Mouse (Mus musculus) kidney, postnatal 36 days (tissue): ENCODE data around the gene Rab11fip3.
"Not testable (repeated sequence)": the region's sequence is repeated elsewhere in the genome, so short reads cannot be mapped to it uniquely, and the experiment has no call there.

Source experiments
- DNase-seq, 2 experiments: peaks; one replicate each; pipeline ENCODE4 v3.0.0; 2021 to 2022; ENCODE audit warnings: mixed read lengths in 2 of 2

Gene Rab11fip3

DNA sequence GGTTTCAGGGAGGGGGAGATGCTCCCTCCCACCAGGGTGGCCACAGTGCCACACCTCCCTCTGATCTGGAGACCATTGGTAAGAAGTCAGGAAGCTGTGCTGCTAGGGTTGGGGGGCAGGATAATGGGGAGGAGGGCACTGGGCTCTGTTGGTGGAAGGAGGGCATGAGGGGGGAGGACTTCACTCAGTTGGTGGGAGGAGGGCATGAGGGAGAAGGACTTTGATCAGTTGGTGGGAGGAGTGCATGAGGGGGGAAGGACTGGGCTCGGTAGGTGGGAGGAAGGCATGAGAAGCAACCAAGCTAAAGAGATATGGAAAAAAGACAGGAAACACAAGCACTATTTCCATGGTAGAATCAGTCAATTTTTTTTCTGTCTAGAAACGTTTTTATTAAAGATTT, 11.5 kb upstream of the Rab11fip3 start:
- DNase-seq, result no peak

- no peak for DNase-seq
These were observed 9.5 kb upstream of the Rab11fip3 start for GRCm38 (mm10) chr17:26078851-26079250.

GRCm38 (mm10) chr17:26075246-26075645, 5.9 kb upstream of the Rab11fip3 start:
- DNase-seq, result no peak

DNA sequence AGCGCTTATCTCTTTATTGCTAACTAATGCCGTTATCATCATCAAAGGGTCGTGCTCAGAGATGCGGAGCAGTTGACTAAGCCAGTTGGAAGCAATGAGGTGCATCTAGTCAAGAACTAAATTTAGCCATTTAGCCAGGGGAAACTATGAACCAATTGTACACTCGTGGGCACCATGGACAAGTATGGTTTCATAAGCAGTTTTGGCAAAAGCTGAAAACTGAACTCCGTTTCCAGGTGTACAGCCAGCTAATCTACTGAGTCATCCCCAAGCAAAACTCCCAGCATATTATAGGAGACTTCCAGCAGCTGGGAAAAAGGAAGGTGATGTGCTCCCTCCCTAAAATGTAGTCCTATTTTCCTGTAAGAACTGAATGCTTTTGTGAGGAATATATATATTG, 781 bp upstream of the Rab11fip3 start:
- DNase-seq, result no peak

- peak in 1 of 2 experiments; percentile 32 for DNase-seq
These were observed 1.1 kb downstream of the Rab11fip3 start for GRCm38 (mm10) chr17:26068024-26068830.

DNA sequence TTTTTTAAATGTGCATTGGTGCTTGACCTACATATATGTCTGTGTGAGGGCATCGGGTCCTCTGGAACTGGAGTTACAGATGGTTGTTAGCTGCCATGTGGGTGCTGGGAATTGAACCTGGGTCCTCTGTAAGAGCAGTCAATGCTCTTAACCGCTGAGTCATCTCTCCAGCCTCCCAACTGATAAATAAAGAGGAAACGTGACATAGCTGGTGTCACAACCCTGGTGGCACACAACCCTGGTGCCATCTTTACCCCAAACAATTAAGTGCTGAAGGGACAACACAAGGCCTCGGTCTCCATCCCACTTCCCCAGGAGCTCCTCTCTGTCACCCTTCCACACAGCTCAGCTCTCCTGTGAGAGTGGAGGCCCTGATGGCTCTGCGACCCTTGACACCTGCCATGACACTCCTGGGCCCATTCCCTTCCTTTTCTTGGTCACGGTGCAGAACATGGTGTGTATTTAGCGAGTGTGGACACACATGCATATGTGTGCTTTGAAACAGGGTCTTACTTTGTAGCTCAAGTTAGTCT, 2.8 kb downstream of the Rab11fip3 start:
- DNase-seq, result no peak

DNA sequence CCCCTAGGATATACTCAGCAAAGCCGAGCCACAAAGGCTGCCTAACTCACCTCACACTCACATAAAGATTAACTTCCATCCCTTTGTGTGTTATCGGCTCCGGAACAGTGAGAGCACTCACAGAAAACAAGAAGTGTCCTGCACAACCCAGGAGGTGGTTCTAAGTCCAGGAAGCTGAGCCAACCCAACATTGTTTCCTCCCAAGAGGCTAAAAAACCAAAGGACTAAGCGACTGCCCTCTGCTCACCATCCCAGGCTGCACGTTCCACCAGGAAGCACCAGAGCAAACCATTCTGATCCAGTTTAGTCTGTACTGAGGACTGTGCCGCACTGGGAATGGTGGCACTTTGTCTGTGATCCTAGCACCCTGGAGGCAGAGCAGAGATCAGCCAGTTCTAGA, 4.4 kb downstream of the Rab11fip3 start:
- peak; percentile 39 to 53 for DNase-seq

DNA sequence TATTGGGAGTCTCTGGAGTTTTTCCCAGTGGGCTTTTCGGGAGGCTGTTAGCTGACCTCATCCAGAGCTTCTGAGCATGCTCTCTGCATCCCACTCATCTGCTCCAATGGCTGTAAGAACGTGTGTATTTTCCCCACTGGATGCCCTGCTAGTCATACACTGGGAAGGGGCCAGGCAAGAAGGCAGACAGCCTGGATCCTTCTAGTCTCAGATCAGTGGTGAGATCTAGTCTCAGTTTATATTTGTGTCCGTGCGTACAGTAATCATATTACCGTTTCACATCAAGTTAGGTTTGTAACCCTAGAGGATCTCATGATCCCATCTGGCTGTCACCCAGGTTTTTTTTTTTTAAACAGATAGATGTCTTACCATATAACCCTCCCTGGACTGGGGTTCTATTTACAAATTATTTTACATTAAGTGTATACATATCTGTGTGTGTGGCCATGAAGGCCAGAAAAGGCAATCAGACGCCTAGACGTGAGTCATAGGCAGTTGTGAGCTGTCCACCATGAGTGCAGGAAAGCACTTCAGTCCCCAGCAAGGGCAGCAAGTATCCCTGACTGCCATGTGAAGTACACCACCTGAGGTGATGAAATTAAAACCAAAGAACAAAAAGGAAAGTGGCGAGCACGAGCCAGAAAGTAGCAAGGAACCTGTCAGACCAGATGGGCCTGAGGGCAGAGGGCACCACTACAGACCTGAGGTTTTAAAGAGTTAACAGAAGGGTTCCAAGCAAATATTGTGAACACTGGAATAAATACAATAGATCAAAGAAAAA, 11.4 kb downstream of the Rab11fip3 start:
- DNase-seq, result no peak

DNA sequence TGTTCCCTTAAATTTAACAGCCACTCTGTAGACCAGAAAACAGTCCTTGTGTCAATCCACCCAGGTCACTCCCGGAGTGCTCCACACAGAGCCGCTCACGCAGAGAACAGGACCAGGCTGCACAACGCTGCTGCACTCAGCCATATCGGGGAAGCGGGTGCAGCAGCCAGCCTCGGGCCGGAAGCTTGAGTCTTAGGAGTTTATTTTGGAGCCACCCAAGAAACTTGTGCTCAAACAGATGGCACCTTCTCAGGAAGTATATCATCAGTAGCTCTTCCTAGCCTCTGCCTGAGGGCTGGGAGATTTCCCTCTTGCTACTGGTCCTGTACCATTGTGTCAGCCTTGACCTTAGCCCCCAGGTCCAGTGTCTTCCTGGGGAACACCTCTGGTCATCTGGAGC, 12.1 kb downstream of the Rab11fip3 start:
- DNase-seq, result no peak

DNA sequence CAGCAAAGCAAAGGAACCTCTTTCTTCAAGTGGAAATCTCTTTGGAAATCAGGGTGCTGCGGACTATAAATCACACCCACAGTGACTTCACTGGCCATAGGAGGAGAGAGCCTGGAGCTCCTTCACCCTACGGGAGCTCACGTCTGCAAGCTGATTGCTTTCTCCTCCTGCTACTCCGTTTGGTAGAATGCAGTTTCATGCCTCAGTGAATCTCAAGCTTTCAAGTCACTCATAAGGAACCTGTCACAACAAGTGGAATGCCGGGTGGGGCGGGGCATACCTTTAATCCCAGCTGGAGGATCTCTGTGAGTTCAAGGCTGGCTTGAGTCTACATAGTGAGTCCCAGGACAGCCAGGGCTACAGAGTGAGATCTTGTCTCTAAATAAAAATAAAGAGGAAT, 14.2 kb downstream of the Rab11fip3 start:
- peak; percentile 64 to 66 for DNase-seq

DNA sequence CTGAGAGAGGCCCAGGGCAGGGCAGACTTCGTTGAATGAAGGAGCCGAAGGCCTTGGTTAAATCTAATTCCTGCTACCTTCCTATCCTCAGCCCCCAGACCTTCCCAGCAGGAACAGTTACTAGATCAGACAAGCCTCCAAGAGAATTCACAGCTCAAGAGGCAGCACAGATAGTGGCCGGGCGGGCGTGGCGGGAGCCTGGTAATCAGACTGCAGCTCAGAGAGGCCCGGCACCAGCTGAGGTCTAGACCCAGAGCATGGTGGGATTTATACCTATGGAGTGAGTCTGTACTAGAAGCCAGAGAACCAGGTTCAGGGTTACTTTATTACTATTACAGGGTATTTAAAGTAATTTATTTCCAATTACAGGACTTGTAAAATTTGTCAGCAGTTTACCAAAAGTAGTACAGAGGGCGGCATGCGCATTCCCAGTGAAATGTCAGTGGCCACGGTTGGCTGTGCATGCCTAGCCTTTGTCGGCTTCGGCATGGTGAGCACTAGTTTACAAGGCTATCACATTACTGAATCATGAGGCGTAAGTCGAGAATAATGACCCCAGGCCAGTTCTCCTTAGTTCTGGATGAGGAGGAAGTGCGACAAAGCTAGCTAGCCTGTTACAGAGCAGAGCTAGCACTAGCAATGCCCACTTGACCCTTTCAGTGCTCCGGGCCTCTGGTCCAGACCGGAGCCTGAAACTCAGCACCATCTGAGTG, 15.1 kb downstream of the Rab11fip3 start:
- DNase-seq, result peak; percentile 63 to 73

DNA sequence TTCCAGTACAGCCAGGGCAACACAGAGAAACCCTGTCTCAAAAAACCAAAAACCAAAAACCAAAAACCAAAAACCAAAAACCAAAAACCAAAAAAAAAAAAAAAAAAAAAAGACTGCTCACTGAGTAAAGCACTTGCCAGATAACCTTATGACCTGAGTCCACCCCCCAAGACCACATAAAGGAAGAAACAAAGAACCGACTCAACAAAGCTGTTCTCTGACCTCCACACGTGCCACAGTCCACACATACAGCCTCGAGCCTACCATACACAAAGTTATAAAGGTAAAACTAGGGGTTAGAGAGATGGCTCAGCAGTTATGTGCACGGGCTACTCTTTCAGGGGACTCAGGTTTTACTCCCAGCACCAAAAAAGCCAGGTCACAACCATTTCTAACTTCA, 16.6 kb downstream of the Rab11fip3 start:
- no peak for DNase-seq

DNA sequence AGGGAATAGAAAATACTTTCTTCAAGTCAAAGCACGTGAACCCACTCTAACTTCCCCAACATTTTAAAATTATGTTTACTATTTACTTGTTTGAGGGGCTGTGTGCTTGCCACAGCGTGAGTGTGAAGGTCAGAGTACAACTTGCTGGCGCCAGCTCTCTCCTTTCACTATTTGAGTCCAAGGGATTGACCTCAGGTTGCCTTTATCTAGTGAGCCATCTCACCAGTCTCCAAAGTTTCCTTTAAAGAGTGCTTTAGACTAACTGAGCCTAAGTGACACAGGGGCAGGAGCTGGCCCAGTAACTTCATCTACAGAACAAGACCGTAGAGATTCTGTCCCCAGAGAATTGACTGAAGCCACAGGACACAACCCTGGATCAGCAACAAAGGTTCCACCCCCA, 17.3 kb downstream of the Rab11fip3 start:
- DNase-seq, result peak; percentile 51 to 57

DNA sequence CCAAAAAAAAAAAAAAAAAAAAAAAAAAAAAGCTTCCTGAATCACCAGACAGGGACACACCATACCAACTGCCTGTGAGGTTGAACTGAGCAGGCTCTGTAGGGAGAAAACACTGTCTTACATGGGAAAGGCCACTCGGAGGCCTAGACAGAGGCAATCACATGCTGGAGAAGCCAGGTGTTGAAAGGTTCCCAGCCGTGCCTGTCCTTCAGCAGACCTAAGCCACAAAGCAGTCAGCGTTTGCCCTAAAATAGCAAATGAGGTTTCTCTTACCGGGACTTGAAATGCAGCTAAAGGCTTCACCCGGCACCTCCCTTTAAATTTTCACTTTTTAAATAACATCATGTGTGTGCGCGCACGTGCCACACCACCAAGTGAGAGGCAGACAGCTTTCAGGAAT, 21.2 kb downstream of the Rab11fip3 start:
- DNase-seq, result no peak

GRCm38 (mm10) chr17:26046253-26046997, 22.9 kb downstream of the Rab11fip3 start:
- no peak for DNase-seq

DNA sequence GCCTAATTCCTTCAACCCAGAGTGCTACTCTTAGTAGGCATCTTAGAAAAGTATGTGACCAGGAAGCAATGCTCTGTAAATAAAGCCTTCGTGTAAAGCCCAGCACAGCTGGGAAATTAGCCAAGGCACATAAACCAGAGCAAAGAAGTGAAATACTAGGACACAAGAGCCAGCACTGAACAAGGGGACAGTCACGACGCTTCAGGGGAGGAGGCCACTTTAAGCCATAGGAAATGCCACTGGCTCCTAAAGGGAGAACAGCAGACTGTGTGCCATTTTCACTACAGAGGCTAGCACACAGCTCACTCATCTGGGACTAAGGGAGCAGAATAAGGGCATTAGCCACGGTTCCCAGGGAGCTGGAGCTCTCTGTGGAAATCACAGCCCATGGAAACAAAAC, 24.1 kb downstream of the Rab11fip3 start:
- DNase-seq, result no peak

GRCm38 (mm10) chr17:26043249-26043636, 26.1 kb downstream of the Rab11fip3 start:
- DNase-seq, result peak; percentile 91 to 94

DNA sequence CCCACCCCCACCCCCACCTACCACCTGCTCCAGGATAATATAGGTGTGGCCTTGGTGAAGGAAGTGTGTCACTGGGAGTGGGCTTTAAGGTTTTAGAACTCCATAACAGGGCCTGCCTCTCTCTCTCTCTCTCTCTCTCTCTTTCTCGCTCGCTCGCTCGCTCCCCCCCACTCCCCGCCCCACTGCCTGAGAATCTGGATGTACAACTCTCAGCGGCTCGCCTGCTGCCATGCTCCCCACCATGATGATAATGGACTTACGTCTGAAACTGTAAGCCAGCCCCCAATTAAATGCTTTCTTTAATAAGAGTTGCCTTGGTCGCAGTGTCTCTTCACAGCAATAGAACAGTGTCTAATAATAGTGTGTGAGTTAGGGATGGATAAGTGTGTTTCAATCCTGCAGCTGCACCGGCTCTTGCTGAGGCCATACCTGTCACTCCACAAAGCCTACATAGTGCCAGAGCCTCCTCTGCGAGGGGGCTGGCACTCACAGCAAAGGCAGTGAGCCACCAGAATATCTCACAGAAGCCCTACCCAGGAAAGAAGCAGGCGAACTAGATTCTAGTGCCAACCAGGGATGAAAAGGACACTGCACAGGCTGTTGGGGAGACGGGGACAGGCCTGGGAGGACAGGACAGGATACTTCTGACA, 26.6 kb downstream of the Rab11fip3 start:
- DNase-seq, result no peak

DNA sequence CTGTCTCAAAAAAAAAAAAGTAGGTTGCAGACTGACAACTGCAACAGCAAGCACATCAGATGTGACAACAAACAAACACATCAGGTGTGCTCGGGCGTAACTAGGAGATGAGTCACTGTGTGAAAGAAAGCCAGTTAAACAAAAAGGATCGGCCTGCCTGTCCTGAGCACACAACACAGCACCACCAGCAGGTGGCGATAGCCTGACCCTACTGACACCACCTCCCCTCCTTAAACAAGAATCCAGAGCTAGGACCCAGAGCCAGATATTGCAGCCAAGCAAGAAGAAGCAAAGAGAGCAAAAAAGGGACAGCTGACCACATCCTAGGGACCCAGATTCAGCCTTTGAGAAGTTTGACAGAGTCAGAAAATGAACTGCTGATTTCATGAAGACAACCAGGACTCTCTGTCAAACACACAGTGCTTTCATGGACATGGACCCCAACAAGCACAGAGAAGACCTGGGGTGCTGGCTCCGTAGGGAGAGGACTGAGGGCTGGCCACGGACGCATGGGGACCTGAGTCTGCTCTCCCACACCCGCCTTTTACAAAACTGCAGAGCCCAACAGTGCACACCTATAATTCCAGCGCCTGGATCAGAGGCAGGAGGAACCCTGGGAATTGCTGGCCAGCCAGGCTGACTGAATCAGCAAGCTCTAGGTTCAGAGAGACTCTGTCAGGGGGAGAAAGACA, 28.1 kb downstream of the Rab11fip3 start:
- DNase-seq, result peak; percentile 76 to 81

GRCm38 (mm10) chr17:26040711-26041110, 28.6 kb downstream of the Rab11fip3 start:
- DNase-seq, result not testable (repeated sequence)

DNA sequence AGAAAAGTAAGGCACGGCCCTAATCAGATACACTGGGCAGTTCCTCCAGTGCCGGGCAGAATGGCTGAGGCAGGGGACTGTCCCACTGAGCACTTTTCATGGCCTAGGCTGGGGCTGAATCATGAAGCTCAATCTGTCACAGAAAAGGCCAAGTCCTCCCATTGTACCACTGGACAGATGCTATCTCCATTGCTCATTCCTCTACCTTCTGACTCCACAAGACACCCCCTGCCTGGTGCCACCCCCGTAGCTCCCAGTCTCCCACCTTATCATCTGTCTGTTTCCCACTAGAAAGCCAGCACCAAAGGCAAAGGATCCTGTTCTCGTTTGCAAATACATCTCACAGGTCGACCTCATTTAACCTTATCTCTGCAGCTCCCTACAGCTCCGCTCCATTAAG, 37.3 kb downstream of the Rab11fip3 start:
- no peak for DNase-seq
